Mouse (Mus musculus) hindbrain, embryonic 16.5 days (tissue): ENCODE data around the gene Nptxr. TPM values are rescaled to one million over a fixed set of nuclear protein-coding genes. Genes with fewer than 3 reads are reported as not detected.
A peak's percentile ranks its signal among the peaks of the same experiment; 100 is the strongest.

Experiments used
- ATAC-seq: fragments of 200-750 bp; cut with Nextera tagmentation; 2 replicates; pipeline ENCODE4 v1.8.0; 2017; ENCODE audit warnings: moderate TSS enrichment, moderate library complexity
- H3K27ac ChIP-seq: fragments of 300-500 bp; sonication (generic); 2 replicates; pipeline ENCODE4 v1.5.1; 2014; ENCODE audit warnings: low read depth, mild to moderate bottlenecking, control low read depth, low read length, moderate library complexity
- H3K27me3 ChIP-seq: fragments of 300-500 bp; sonication (generic); replicated peaks from 2 replicates; pipeline ENCODE4 v1.6.1; 2014; ENCODE audit warnings: low read length; ENCODE audit not compliant: control insufficient read depth, insufficient read depth
- H3K36me3 ChIP-seq: fragments of 300-500 bp; sonication (generic); 2 replicates; pipeline ENCODE4 v1.6.1; 2014; ENCODE audit warnings: mild to moderate bottlenecking, low read length, moderate library complexity, mixed read lengths; ENCODE audit not compliant: control insufficient read depth, insufficient read depth
- H3K4me1 ChIP-seq: fragments of 300-500 bp; sonication (generic); 2 replicates; pipeline ENCODE4 v1.6.1; 2014; ENCODE audit warnings: low read depth, low read length; ENCODE audit not compliant: control insufficient read depth, insufficient read depth
- H3K4me2 ChIP-seq: fragments of 300-500 bp; sonication (generic); 2 replicates; pipeline ENCODE4 v1.6.1; 2014; ENCODE audit warnings: mild to moderate bottlenecking, low read length, control low read depth, moderate library complexity
- H3K4me3 ChIP-seq: fragments of 300-500 bp; sonication (generic); 2 replicates; pipeline ENCODE4 v1.5.1; 2014; ENCODE audit warnings: mild to moderate bottlenecking, low read length, control low read depth, moderate library complexity
- H3K9ac ChIP-seq: fragments of 300-500 bp; sonication (generic); 2 replicates; pipeline ENCODE4 v1.6.1; 2014; ENCODE audit warnings: low read depth, mild to moderate bottlenecking, control low read depth, low read length, moderate library complexity
- H3K9me3 ChIP-seq: fragments of 300-500 bp; sonication (generic); 2 replicates; pipeline ENCODE4 v1.6.1; 2014; ENCODE audit warnings: mild to moderate bottlenecking, low read length, moderate library complexity; ENCODE audit not compliant: control insufficient read depth
- WGBS: fragments of 180-500 bp; shearing (Covaris S2); extraction: QIAGEN DNeasy Blood & Tissue Kit; methylation state at CpG from one replicate; pipeline ENCODE4 v1.1.7; 2014; 5-methylcytosine and 5-hydroxymethylcytosine counted together
- polyA plus RNA-seq: library from polyadenylated mRNA; unstranded; fragments of >200 nt; fragmentation: Nextera tagmentation; extraction: Ambion mirVana; gene quantifications from 2 replicates; pipeline ENCODE4 v1.2.1, GENCODE M21; 2015

Gene Nptxr
- polyA plus RNA-seq: 44.1 and 58.7 TPM in 2 replicates

GRCm38 (mm10) chr15:79804352-79805071 is at the start of gene Nptxr:
Gene Nptxr (minus strand): TSS chr15:79804766.
- Histone ChIP-seq H3K4me2 (peak within 1 kb of the TSS; percentile 83), H3K36me3 (no peaks in the 10 kb centered on the region), H3K27ac (peak within 1 kb of the TSS; percentile 83), H3K9me3 (no peaks in the 10 kb centered on the region), H3K4me1 (peaks cover 11% of the 10 kb centered on the region), H3K27me3 (peaks cover 5% of the 10 kb centered on the region; the same call in 1 of the 2 replicates), H3K4me3 (peak within 1 kb of the TSS; percentile 79), H3K9ac (peak within 1 kb of the TSS; percentile 86)
- 0% methylated on average over 78 of the region's 91 CpGs for WGBS
- ATAC-seq: peak; percentile 82

GRCm38 (mm10) chr15:79850143-79850542 is 45.6 kb upstream of the Nptxr start:
- no peak for ATAC-seq
- WGBS: 96% methylated on average over 2 of the region's 2 CpGs
- no peaks in the 10 kb centered on the region for H3K36me3 ChIP-seq

GRCm38 (mm10) chr15:79847100-79847499 is 42.5 kb upstream of the Nptxr start:
- WGBS: 21% methylated on average over 5 of the region's 5 CpGs
- no peaks in the 10 kb centered on the region; the same call in 1 of the 2 replicates for H3K9me3 ChIP-seq
- peaks cover 5% of the 10 kb centered on the region for H3K4me1 ChIP-seq
- H3K4me2 ChIP-seq: no peak overlapping the region
- no peaks in the 10 kb centered on the region for H3K27me3 ChIP-seq
- ATAC-seq: peak; percentile 54; the same call in 1 of the 2 replicates
- H3K36me3 ChIP-seq: no peaks in the 10 kb centered on the region
- H3K4me3 ChIP-seq: no peak overlapping the region
- peak overlapping the region; percentile 17; the same call in 1 of the 2 replicates for H3K27ac ChIP-seq
- H3K9ac ChIP-seq: no peak overlapping the region; the same call in 1 of the 2 replicates

More at GRCm38 (mm10) chr15:79850143-79850542, 45.6 kb upstream of the Nptxr start:
- no peaks in the 10 kb centered on the region for H3K27me3 ChIP-seq
- peaks cover 5% of the 10 kb centered on the region for H3K4me1 ChIP-seq
- H3K4me3 ChIP-seq: no peak overlapping the region
- H3K4me2 ChIP-seq: no peak overlapping the region
- H3K9me3 ChIP-seq: no peaks in the 10 kb centered on the region; the same call in 1 of the 2 replicates
- no peak overlapping the region for H3K27ac ChIP-seq
- no peak overlapping the region for H3K9ac ChIP-seq

- no peak overlapping the region for H3K4me2 ChIP-seq
- 46% methylated on average over 4 of the region's 4 CpGs for WGBS
- H3K36me3 ChIP-seq: no peaks in the 10 kb centered on the region
- H3K9ac ChIP-seq: no peak overlapping the region
- H3K4me3 ChIP-seq: no peak overlapping the region
- no peaks in the 10 kb centered on the region; the same call in 1 of the 2 replicates for H3K9me3 ChIP-seq
- H3K27ac ChIP-seq: no peak overlapping the region
- ATAC-seq: no peak
- H3K4me1 ChIP-seq: peaks cover 5% of the 10 kb centered on the region
- H3K27me3 ChIP-seq: no peaks in the 10 kb centered on the region
Observed at GRCm38 (mm10) chr15:79845986-79846385, 41.4 kb upstream of the Nptxr start.

- Histone ChIP-seq H3K4me3 (no peak overlapping the region), H3K4me1 (peaks cover 5% of the 10 kb centered on the region), H3K9me3 (no peaks in the 10 kb centered on the region), H3K27ac (no peak overlapping the region), H3K27me3 (no peaks in the 10 kb centered on the region), H3K4me2 (no peak overlapping the region), H3K9ac (no peak overlapping the region), H3K36me3 (no peaks in the 10 kb centered on the region)
- ATAC-seq: no peak
- WGBS: 85% methylated on average over 3 of the region's 3 CpGs
Observed at GRCm38 (mm10) chr15:79842985-79843384, 38.4 kb upstream of the Nptxr start.

GRCm38 (mm10) chr15:79840281-79840680 is 35.7 kb upstream of the Nptxr start:
- no peaks in the 10 kb centered on the region for H3K27me3 ChIP-seq
- no peak overlapping the region for H3K9ac ChIP-seq
- no peak overlapping the region for H3K27ac ChIP-seq
- no peaks in the 10 kb centered on the region for H3K9me3 ChIP-seq
- no peak overlapping the region for H3K4me3 ChIP-seq
- peaks cover 2% of the 10 kb centered on the region for H3K4me1 ChIP-seq
- ATAC-seq: no peak
- WGBS: 74% methylated on average over 2 of the region's 2 CpGs
- no peaks in the 10 kb centered on the region for H3K36me3 ChIP-seq
- no peak overlapping the region for H3K4me2 ChIP-seq

- peak overlapping the region; percentile 64 for H3K9ac ChIP-seq
- peak overlapping the region; percentile 98 for H3K27ac ChIP-seq
- H3K27me3 ChIP-seq: no peaks in the 10 kb centered on the region
- ATAC-seq: no peak
- H3K9me3 ChIP-seq: no peaks in the 10 kb centered on the region
- no peaks in the 10 kb centered on the region for H3K36me3 ChIP-seq
- H3K4me3 ChIP-seq: peak overlapping the region; percentile 82
- peak overlapping the region; percentile 97 for H3K4me2 ChIP-seq
- WGBS: 38% methylated on average over 9 of the region's 9 CpGs
- H3K4me1 ChIP-seq: peaks cover 37% of the 10 kb centered on the region
Observed at GRCm38 (mm10) chr15:79834881-79835260, 30.3 kb upstream of the Nptxr start.

- Histone ChIP-seq H3K27me3 (no peaks in the 10 kb centered on the region), H3K4me3 (peak within 1 kb of the TSS; percentile 82), H3K9ac (peak within 1 kb of the TSS; percentile 96), H3K9me3 (no peaks in the 10 kb centered on the region), H3K36me3 (no peaks in the 10 kb centered on the region), H3K27ac (peak within 1 kb of the TSS; percentile 98), H3K4me2 (peak within 1 kb of the TSS; percentile 97), H3K4me1 (peaks cover 41% of the 10 kb centered on the region)
- 0% methylated on average over 53 of the region's 58 CpGs for WGBS
- peak; percentile 92 for ATAC-seq
Observed at GRCm38 (mm10) chr15:79834130-79834880, 29.7 kb upstream of the Nptxr start, which contains the start of the genes Npcd and Cbx6. Gene Npcd (minus strand): TSS chr15:79834237. Gene Cbx6 (minus strand): TSS chr15:79834688.
